Mouse (Mus musculus) granulocyte monocyte progenitor cell, adult 5-6 weeks (primary cell): ENCODE results near the gene Kifc3. TPM values are rescaled to one million over a fixed set of nuclear protein-coding genes. Genes with fewer than 3 reads are reported as not detected.

Experiments used
- ATAC-seq: replicated peaks from 2 replicates; pipeline ENCODE4 v1.8.0; 2016; ENCODE audit warnings: mild to moderate bottlenecking, moderate TSS enrichment, inconsistent platforms; ENCODE audit not compliant: poor library complexity, severe bottlenecking
- total RNA-seq, 2 experiments: library from RNA; stranded (forward) in 1 of 2; stranded (reverse) in 1 of 2; fragments of 200-712, 200-1000 nt in 1 of 2; fragments of >200 nt in 1 of 2; fragmentation: Nextera tagmentation in 1 of 2; gene quantifications; 2 replicates each; pipeline ENCODE4 v1.2.3; 2014 to 2017

Kifc3 gene
- total RNA-seq, 2 experiments from 2014 or later, result 1.1 to 3.2 TPM

- no peak for ATAC-seq
Measured at GRCm38 (mm10) chr8:95162785-95163184, 39.8 kb downstream of the Kifc3 start.

GRCm38 (mm10) chr8:95159344-95159743 lies 43.3 kb downstream of the Kifc3 start:
- no peak for ATAC-seq

- ATAC-seq, result no peak
Measured at GRCm38 (mm10) chr8:95158654-95159053, 44.0 kb downstream of the Kifc3 start.

GRCm38 (mm10) chr8:95157145-95157544 lies 45.5 kb downstream of the Kifc3 start:
- ATAC-seq, result no peak

- no peak for ATAC-seq
Measured at GRCm38 (mm10) chr8:95156108-95156507, 46.5 kb downstream of the Kifc3 start.

- ATAC-seq, result no peak
Measured at GRCm38 (mm10) chr8:95155361-95155760, 47.3 kb downstream of the Kifc3 start.

GRCm38 (mm10) chr8:95154654-95155053 lies 48.0 kb downstream of the Kifc3 start:
- no peak for ATAC-seq

- no peak for ATAC-seq
Measured at GRCm38 (mm10) chr8:95154056-95154455, 48.6 kb downstream of the Kifc3 start.

- no peak for ATAC-seq
Measured at GRCm38 (mm10) chr8:95150608-95151007, 52.0 kb downstream of the Kifc3 start.

GRCm38 (mm10) chr8:95149426-95149825 lies 53.2 kb downstream of the Kifc3 start:
- peak; percentile 90 for ATAC-seq

- no peak for ATAC-seq
Measured at GRCm38 (mm10) chr8:95146846-95147245, 55.8 kb downstream of the Kifc3 start.

GRCm38 (mm10) chr8:95146044-95146745 lies 56.4 kb downstream of the Kifc3 start:
- ATAC-seq, result no peak

- no peak for ATAC-seq
Measured at GRCm38 (mm10) chr8:95144631-95145015, 58.0 kb downstream of the Kifc3 start.

GRCm38 (mm10) chr8:95143805-95144630 lies 58.6 kb downstream of the Kifc3 start:
- no peak for ATAC-seq

GRCm38 (mm10) chr8:95142985-95143804 lies 59.4 kb downstream of the Kifc3 start:
- ATAC-seq, result no peak

GRCm38 (mm10) chr8:95142075-95142831 lies 60.4 kb downstream of the Kifc3 start:
- ATAC-seq, result peak; percentile 63

GRCm38 (mm10) chr8:95141469-95142074 lies 61.0 kb downstream of the Kifc3 start:
- 0 out of 2 replicates have a peak, but pooled peaks have one; percentile 6 for ATAC-seq

- ATAC-seq, result no peak
Measured at GRCm38 (mm10) chr8:95141026-95141425, 61.6 kb downstream of the Kifc3 start.

GRCm38 (mm10) chr8:95140555-95140954 lies 62.1 kb downstream of the Kifc3 start:
- peak; percentile 26; the same call in 1 of the 2 replicates for ATAC-seq

- ATAC-seq, result no peak
Measured at GRCm38 (mm10) chr8:95139051-95139365, 63.6 kb downstream of the Kifc3 start.
